Mouse (Mus musculus) heart, postnatal 0 days (tissue): ENCODE results near the gene Ano3. TPM values are rescaled to one million over a fixed set of nuclear protein-coding genes. Genes with fewer than 3 reads are reported as not detected.
A peak's percentile ranks its signal among the peaks of the same experiment; 100 is the strongest.

Experiments
- ATAC-seq: fragments of 200-750 bp; cut with Nextera tagmentation; 2 replicates; pipeline ENCODE4 v1.8.0; 2017; ENCODE audit warnings: low read depth, moderate number of reproducible peaks, moderate library complexity; ENCODE audit not compliant: insufficient read depth
- DNase-seq: peaks from one replicate; pipeline ENCODE4 v3.0.0-alpha.2; 2016; ENCODE audit warnings: low spot score
- H3K27ac ChIP-seq: fragments of 300-500 bp; sonication (generic); 2 replicates; pipeline ENCODE4 v1.5.1; 2014; ENCODE audit warnings: low read depth, mild to moderate bottlenecking
- H3K27me3 ChIP-seq: fragments of 300-500 bp; sonication (generic); 2 replicates; pipeline ENCODE4 v1.6.1; 2014; ENCODE audit warnings: low read length, mixed read lengths; ENCODE audit not compliant: control insufficient read depth, insufficient read depth
- H3K36me3 ChIP-seq: fragments of 300-500 bp; sonication (generic); replicated peaks from 2 replicates; pipeline ENCODE4 v1.6.1; 2014; ENCODE audit warnings: low read length, mixed read lengths; ENCODE audit not compliant: control insufficient read depth, insufficient read depth
- H3K4me1 ChIP-seq: fragments of 300-500 bp; sonication (generic); 2 replicates; pipeline ENCODE4 v1.6.1; 2014; ENCODE audit warnings: antibody characterized with exemption; ENCODE audit not compliant: control insufficient read depth, insufficient read depth
- H3K4me2 ChIP-seq: fragments of 300-500 bp; sonication (generic); 2 replicates; pipeline ENCODE4 v1.6.1; 2014; ENCODE audit warnings: low read depth, mild to moderate bottlenecking, low read length, moderate library complexity
- H3K4me3 ChIP-seq: fragments of 300-500 bp; sonication (generic); 2 replicates; pipeline ENCODE4 v1.5.1; 2014; ENCODE audit warnings: low read depth, low read length
- H3K9ac ChIP-seq: fragments of 300-500 bp; sonication (generic); replicated peaks from 2 replicates; pipeline ENCODE4 v1.6.1; 2014; ENCODE audit warnings: low read depth, low read length, mixed read lengths
- H3K9me3 ChIP-seq: fragments of 300-500 bp; sonication (generic); replicated peaks from 2 replicates; pipeline ENCODE4 v1.6.1; 2016; ENCODE audit warnings: low read length; ENCODE audit not compliant: control insufficient read depth
- CTCF ChIP-seq: IDR thresholded peaks from 2 replicates; pipeline ENCODE4 v1.5.1; 2016; ENCODE audit warnings: antibody characterized with exemption, control low read depth, low read depth
- EP300 ChIP-seq: IDR thresholded peaks from 2 replicates; pipeline ENCODE4 v1.6.1; 2016; ENCODE audit warnings: antibody characterized with exemption, low read depth
- WGBS: fragments of 180-500 bp; shearing (Covaris S2); extraction: QIAGEN DNeasy Blood & Tissue Kit; methylation state at CpG from one replicate; pipeline ENCODE4 v1.1.7; 2014; 5-methylcytosine and 5-hydroxymethylcytosine counted together
- polyA plus RNA-seq: library from polyadenylated mRNA; unstranded; fragments of >200 nt; fragmentation: Nextera tagmentation; extraction: Ambion mirVana; gene quantifications from 2 replicates; pipeline ENCODE4 v1.2.1, GENCODE M21; 2015
- total RNA-seq: library from RNA; depleted of rRNA; stranded (reverse); fragments of >200 nt; gene quantifications from 2 replicates; pipeline ENCODE4 v1.2.3, GENCODE M21; 2014; ENCODE audit warnings: low replicate concordance

Gene Ano3
- total and polyA plus RNA-seq, 2 experiments from 2014 or later = 0.18 TPM; not detected in 1

- Histone ChIP-seq H3K9me3 (no peaks in the 10 kb centered on the region), H3K4me3 (no peak overlapping the region), H3K27me3 (no peaks in the 10 kb centered on the region), H3K4me1 (no peaks in the 10 kb centered on the region), H3K27ac (no peak overlapping the region), H3K9ac (no peak overlapping the region), H3K36me3 (no peaks in the 10 kb centered on the region), H3K4me2 (no peak overlapping the region)
- DNase-seq = no peak
- no peak for TF ChIP-seq CTCF
- no peak for TF ChIP-seq EP300
- WGBS = 76% methylated on average over 2 of the region's 2 CpGs
- ATAC-seq = no peak
Measured at GRCm38 (mm10) chr2:110976871-110977270, 26.1 kb upstream of the Ano3 start.

DNA sequence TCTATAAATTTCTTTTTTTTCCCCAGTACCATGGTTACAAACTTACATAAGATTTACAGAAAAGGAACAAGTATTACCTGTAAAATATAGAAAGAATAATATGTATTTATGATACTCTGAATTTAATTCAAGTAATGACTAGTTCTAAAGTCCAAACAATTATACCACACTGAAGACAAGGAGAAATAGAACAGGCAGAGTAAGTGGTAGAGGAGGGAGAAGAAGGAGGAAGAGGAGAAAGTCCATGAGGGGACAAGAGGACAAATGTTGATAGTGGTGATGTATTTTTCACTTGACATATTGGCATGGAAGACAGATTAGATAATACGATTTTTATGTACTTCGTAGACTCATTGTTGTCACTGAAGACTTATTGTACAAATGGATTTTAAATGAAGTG, 19.4 kb upstream of the Ano3 start:
- H3K9me3 ChIP-seq = no peaks in the 10 kb centered on the region
- TF ChIP-seq EP300 (no peak), CTCF (no peak)
- H3K36me3 ChIP-seq = no peaks in the 10 kb centered on the region
- H3K4me2 ChIP-seq = no peak overlapping the region
- H3K27me3 ChIP-seq = no peaks in the 10 kb centered on the region
- H3K4me3 ChIP-seq = no peak overlapping the region
- H3K27ac ChIP-seq = no peak overlapping the region
- DNase-seq (no peak), ATAC-seq (no peak)
- no peak overlapping the region for H3K9ac ChIP-seq
- no peaks in the 10 kb centered on the region for H3K4me1 ChIP-seq
- 74% methylated on average over 2 of the region's 2 CpGs for WGBS

DNA sequence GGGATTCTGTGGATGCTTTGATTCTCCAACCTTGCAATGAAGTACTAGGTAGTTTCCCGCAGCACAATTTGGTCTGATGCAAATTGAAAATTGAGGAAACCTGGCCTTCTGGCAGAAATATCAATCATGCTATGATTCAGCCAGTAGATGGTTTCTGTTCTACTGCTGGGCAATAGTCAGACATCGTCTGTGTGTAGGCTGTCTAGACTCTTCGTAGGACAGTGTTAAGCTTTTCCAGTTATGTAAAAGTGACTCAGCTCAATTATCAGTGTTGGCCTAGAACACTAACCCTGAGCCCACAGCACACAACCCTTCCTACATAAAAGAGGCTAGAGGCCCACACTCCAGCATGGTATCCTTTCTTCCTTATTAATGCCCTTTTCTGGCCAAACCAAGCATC, 14.7 kb upstream of the Ano3 start:
- Histone ChIP-seq H3K9ac (no peak overlapping the region), H3K4me3 (no peak overlapping the region), H3K4me1 (no peaks in the 10 kb centered on the region), H3K36me3 (no peaks in the 10 kb centered on the region), H3K27ac (no peak overlapping the region), H3K27me3 (no peaks in the 10 kb centered on the region), H3K4me2 (no peak overlapping the region), H3K9me3 (no peaks in the 10 kb centered on the region)
- ATAC-seq = no peak
- no peak for TF ChIP-seq CTCF
- TF ChIP-seq EP300 = no peak
- WGBS = 83% methylated on average over 3 of the region's 3 CpGs
- no peak for DNase-seq

GRCm38 (mm10) chr2:110950432-110950803, 305 bp downstream of the Ano3 start:
- H3K4me3 ChIP-seq = no peak overlapping the region
- no peak overlapping the region for H3K27ac ChIP-seq
- H3K36me3 ChIP-seq = no peaks in the 10 kb centered on the region
- no peaks in the 10 kb centered on the region for H3K27me3 ChIP-seq
- TF ChIP-seq CTCF (no peak), EP300 (no peak)
- no peak for ATAC-seq
- no peaks in the 10 kb centered on the region for H3K9me3 ChIP-seq
- WGBS = 62% methylated on average over 3 of the region's 3 CpGs
- 0 out of 2 replicates have a peak, but pooled peaks cover 8% of the 10 kb centered on the region for H3K4me1 ChIP-seq
- no peak overlapping the region for H3K9ac ChIP-seq
- H3K4me2 ChIP-seq = peak overlapping the region; percentile 47
- no peak for DNase-seq

DNA sequence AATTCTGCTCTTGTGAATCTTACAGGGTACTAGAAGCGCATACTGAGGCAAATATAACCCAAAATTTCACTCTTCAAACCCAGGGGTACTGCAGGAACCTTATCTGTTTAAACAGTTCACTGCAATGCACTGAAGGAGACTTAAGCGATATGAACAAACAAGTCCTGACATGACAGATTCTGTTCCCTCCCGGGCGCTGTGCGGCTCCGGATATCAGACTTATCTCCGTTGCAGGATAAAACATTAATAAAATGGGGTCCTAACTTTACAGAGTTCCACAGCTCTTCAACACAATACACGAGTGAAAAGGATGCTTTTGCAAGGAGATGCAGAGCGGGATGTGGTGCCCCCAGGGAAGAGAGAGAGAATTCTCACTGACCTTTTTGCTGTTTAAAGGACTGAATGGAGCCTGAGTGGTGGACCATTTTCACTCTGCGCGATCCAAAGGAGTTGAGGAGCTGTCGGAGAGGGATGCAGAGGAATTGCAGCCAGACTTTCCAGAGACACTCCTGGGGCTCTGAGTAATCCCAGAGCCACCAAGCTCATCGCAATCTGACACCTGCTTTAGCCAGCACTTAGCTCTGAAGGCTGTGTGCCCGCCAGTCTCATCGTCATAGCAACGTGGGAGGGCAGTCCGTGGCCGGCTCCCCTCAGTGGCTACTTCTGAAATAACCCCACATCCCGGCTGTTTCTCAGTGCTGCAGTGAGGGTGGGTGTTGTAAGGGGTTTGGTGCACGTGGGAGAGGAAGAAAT, 868 bp downstream of the Ano3 start:
- ATAC-seq = peak; percentile 69
- H3K36me3 ChIP-seq = no peaks in the 10 kb centered on the region
- H3K27me3 ChIP-seq = no peaks in the 10 kb centered on the region
- TF ChIP-seq CTCF (no peak), EP300 (no peak)
- H3K9ac ChIP-seq = no peak overlapping the region
- H3K27ac ChIP-seq = no peak overlapping the region
- H3K4me3 ChIP-seq = peak overlapping the region; percentile 20
- H3K4me2 ChIP-seq = peak overlapping the region; percentile 47
- WGBS = 6% methylated on average over 20 of the region's 20 CpGs
- no peaks in the 10 kb centered on the region for H3K9me3 ChIP-seq
- 0 out of 2 replicates have a peak, but pooled peaks cover 8% of the 10 kb centered on the region for H3K4me1 ChIP-seq
- DNase-seq = peak; percentile 9

- ATAC-seq = no peak
- no peaks in the 10 kb centered on the region for H3K9me3 ChIP-seq
Measured at GRCm38 (mm10) chr2:110945171-110945570, 5.6 kb downstream of the Ano3 start.

More at GRCm38 (mm10) chr2:110945171-110945570, 5.6 kb downstream of the Ano3 start:
- no peak for TF ChIP-seq EP300
- no peak for TF ChIP-seq CTCF
- H3K9ac ChIP-seq = no peak overlapping the region
- no peak overlapping the region for H3K27ac ChIP-seq
- H3K4me3 ChIP-seq = no peak overlapping the region
- H3K36me3 ChIP-seq = no peaks in the 10 kb centered on the region
- 0 out of 2 replicates have a peak, but pooled peaks cover 6% of the 10 kb centered on the region for H3K4me1 ChIP-seq
- DNase-seq = no peak
- WGBS = 63% methylated on average over 1 of the region's 1 CpGs
- no peak overlapping the region for H3K4me2 ChIP-seq
- no peaks in the 10 kb centered on the region for H3K27me3 ChIP-seq
